Mouse (Mus musculus) CD4-positive, CD25-positive, alpha-beta regulatory T cell, adult 4 months (primary cell): Measurements from ENCODE around the gene Hist1h3d. TPM values are rescaled to one million over a fixed set of nuclear protein-coding genes. Genes with fewer than 3 reads are reported as not detected.
"Not testable (repeated sequence)": the region's sequence is repeated elsewhere in the genome, so short reads cannot be mapped to it uniquely, and the experiment has no call there.

Experiments used
- ATAC-seq: one replicate; pipeline ENCODE4 v1.8.0; 2017
- polyA plus RNA-seq, 2 experiments: library from polyadenylated mRNA; unstranded; fragments of 100-300 nt; shearing (Covaris generic); gene quantifications; one replicate each; pipeline ENCODE4 v1.2.1; 2017

The Hist1h3d gene
- polyA plus RNA-seq, 2 experiments from 2014 or later = not detected

DNA sequence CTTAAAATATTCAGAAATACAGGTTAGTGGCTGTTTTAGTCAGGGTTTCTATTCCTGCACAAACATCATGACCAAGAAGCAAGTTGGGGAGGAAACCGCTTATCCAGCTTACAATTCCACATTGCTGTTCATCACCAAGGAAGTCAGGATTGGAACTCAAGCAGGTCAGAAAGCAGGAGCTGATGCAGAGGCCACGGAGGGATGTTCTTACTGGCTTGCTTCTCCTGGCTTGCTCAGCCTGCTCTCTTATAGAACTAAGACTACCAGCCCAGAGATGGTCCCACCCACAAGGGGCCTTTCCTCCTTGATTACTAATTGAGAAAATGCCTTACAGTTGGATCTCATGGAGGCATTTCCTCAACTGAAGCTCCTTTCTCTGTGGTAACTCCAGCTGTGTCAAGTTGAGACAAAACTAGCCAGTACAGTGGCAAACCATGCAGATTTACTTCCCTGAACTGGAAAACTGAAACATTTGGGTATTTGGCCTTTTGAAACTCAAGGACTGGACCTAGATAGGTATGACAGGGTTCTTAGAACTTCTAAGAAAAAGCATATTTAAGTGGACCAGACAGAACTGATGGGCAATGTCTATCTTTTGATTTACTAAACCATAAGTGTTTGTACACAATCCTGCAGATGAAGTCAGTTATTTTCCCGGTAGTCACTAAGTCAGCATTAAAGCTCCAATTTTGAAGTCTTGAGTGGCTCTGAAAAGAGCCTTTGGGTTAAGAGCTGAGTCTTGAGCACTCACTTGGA, 33.2 kb upstream of the Hist1h3d start:
- not testable (repeated sequence) for ATAC-seq

DNA sequence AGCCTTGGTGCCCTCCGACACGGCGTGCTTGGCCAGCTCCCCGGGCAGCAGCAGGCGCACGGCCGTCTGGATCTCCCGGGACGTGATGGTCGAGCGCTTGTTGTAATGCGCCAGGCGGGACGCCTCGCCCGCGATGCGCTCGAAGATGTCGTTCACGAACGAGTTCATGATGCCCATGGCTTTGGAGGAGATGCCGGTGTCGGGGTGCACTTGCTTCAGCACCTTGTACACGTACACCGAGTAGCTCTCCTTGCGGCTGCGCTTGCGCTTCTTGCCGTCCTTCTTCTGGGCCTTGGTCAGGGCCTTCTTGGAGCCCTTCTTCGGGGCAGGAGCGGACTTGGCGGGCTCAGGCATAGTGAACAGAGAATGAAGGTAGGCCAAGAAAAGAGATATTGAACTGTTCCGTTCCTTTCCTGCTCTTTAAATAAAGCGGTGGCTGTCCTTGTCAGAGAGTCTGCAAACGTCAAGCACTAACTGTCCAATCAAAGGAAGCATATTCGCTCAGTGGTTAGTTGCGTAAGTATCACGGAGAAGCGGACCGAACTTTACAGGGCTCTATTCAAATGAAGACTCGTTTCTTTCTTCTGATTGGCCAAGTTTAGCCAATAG, 32.5 kb upstream of the Hist1h3d start, which contains the start of gene Hist1h2bh:
Gene Hist1h2bh, minus strand, starts transcription at position 394 of the 609 bp plus-strand sequence.
- ATAC-seq = peak; percentile 89

DNA sequence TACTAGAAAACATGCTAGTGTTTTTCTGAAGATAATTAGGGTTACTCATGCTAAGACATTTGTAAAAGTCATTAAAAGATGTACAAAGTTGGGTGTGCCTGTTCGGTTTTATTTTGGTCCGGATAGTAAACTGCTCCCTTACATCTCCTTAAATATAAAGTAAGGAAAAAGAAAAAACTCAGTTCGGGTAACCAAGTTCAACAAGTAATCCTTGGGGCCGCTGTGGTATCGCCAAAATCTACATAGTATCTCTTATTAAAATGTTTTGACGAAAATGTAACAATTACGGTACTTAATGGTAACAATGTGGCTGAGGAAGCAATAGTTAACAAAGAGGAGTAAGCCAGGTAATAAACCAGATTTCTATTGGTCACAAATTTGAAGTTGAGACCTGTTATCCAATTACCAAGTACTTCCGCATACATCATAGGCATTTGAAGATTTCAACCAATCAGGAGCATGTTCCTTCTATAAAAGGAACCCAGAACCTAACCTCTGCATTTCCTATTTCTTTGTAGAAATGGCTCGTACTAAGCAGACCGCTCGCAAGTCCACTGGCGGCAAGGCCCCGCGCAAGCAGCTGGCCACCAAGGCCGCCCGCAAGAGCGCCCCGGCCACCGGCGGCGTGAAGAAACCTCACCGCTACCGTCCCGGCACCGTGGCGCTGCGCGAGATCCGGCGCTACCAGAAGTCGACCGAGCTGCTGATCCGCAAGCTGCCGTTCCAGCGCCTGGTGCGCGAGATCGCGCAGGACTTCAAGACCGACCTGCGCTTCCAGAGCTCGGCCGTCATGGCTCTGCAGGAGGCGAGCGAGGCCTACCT, 31.4 kb upstream of the Hist1h3d start, which contains the start of gene Hist1h3f:
Gene Hist1h3f, plus strand, starts transcription at position 88 of the 822 bp plus-strand sequence.
- ATAC-seq = peak; percentile 82

DNA sequence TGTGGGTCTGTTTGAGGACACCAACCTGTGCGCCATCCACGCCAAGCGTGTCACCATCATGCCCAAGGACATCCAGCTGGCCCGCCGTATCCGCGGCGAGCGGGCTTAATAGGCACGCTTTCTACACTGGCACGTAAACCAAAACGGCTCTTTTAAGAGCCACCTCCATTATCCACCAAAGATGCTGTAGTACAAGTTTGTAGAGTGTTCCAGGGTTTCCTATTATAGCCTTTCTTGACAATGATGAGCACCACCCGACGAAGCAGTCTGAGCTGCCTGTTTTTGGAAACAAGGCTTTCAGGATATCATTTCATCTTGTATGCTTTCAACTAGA, 30.8 kb upstream of the Hist1h3d start:
- ATAC-seq = peak; percentile 2

DNA sequence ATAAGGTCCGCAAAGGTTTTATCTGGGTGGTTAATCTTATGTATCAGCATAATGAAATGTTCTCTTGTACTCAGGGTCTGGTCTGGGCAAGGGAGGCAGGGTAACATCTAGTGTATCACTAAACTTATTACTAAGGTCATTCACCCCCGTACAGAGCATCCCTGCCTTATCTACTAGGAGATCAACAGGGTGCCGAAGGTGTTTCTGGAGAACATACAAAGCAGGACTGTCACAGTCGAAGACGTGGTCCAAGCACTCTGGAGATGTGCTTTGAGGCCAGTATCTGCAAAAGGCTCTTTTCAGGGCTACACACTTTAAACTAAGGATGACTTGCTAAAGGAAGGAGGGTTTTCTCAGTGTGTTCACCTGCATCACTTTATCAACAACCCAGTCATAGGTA, 28.9 kb upstream of the Hist1h3d start:
- no peak for ATAC-seq

DNA sequence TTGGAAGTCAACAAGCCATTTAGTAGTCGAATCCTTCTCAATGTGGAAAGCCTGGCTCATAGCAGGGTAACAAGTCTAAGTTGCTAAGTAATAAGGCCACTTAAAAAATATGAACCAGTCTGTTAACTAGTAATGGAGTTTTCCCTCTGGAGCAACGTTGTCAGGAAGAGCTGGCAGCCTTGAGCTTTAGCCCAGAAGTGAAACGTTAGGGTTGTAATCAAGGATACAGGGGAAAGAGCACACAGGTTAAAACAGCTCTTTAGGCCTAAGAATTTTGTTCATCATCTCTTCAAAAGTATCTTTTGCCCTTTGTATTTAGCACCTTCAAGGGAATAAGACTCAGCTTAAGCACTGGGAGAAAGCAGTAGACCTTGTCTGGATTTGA, 24.8 kb upstream of the Hist1h3d start:
- no peak for ATAC-seq

DNA sequence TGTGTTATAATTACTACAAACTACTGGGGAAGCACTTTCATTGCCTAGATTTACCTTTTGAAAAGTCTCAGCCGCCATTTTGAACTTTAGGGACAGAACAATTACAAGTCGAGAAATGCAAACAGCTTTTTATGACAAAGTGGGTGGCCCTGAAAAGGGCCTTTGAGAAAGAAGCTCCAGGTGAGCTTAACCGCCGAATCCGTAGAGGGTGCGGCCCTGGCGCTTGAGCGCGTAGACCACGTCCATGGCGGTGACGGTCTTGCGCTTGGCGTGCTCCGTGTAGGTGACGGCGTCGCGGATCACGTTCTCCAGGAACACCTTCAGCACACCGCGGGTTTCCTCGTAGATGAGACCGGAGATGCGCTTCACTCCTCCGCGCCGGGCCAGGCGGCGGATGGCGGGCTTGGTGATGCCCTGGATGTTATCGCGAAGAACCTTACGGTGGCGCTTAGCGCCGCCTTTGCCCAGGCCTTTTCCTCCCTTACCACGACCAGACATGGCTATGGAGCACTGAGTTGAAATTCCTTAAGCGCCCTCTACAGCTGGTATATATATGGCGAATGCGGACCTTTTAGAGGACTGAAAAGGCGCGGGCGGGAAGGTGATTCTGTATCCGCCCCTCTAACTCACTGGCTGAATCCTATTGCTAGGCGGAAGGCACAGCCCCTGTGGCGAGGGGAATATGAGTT, 24.3 kb upstream of the Hist1h3d start, which contains the start of gene Hist1h4f:
Gene Hist1h4f, minus strand, starts transcription at position 503 of the 689 bp plus-strand sequence.
- peak; percentile 73 for ATAC-seq

DNA sequence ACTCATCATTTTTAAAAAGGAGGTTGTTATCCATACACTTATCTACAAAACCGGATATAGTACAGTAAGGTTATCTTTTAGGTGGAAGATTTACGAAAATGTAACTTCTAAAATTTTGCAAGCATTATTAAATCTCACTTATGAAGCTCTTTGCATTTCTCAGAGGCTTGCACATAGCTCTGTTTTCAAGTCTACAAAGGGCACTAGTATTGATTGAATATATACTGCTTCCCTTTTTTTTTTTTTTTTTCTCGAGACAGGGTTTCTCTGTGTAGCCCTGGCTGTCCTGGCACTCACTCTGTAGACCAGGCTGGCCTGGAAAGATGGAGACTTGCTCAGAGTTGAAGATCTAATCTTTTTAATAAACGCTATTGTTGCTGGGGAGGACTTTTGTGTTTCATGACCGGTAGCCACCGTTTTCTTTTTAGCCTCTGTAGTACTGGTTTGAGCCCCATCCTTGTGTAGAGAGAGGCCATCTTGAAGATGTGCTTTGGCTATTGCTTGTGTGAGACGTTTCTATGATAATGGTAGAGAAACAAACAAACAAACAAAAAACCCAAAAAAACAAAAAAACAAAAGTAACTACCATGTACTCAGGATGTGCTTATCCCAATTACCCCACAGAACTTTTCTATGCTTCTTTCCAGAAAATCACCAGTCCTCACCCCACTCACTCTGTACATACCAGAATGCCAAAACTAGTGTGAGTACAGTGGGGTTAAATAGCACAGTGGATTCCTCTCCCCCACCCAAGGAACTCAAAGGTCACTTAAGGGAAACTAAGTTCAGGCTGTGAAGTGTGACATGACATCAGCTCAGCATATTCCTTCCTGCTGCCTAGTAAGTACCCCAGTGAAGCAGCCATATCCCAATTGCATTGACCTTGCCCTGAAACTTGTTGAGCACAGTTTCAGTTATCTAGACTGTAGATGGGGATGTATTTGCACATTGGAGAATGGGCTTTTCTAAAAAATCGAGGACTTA, 23.3 kb upstream of the Hist1h3d start:
- ATAC-seq = no peak

DNA sequence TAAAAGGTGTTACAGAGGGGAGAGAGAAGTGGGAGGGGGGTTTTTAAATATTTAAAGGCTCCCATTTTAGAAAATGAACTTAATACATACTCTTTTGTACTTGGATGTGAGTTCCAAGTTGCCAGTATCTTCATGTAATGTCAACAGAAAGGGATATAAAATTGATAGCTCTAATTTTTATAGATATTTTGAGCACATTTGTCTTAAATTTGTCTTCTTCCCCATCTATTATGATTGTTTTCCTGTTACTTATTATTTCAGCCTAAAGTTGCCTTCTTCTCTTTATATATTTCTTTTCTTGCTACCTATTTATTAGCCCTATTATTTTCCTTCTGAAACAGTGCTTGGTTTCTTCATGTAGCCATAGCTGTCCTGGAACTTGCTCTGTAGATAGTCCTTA, 22.6 kb upstream of the Hist1h3d start, which contains the start of gene Hist1h1d:
Gene Hist1h1d, plus strand, starts transcription at position 301 of the 400 bp plus-strand sequence.
- ATAC-seq = no peak

DNA sequence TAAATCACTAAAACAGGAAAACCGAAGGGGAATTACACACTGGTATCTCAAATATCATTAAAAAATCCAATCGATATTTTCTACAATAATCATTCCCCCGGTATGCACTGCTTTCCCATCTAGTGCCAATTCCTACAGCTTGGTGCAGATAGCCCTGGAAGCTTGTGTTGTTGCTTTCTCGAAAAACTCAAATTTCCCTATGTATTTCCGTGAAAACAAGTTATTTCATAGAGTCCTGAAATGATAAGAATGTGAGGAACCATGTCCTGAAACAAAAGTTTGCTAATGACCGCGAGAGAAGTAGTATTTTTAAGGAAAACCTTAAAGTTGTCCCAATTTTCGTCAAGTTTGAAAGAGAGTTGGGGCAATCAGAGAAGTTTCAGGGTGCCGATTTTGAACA, 21.2 kb upstream of the Hist1h3d start:
- no peak for ATAC-seq

DNA sequence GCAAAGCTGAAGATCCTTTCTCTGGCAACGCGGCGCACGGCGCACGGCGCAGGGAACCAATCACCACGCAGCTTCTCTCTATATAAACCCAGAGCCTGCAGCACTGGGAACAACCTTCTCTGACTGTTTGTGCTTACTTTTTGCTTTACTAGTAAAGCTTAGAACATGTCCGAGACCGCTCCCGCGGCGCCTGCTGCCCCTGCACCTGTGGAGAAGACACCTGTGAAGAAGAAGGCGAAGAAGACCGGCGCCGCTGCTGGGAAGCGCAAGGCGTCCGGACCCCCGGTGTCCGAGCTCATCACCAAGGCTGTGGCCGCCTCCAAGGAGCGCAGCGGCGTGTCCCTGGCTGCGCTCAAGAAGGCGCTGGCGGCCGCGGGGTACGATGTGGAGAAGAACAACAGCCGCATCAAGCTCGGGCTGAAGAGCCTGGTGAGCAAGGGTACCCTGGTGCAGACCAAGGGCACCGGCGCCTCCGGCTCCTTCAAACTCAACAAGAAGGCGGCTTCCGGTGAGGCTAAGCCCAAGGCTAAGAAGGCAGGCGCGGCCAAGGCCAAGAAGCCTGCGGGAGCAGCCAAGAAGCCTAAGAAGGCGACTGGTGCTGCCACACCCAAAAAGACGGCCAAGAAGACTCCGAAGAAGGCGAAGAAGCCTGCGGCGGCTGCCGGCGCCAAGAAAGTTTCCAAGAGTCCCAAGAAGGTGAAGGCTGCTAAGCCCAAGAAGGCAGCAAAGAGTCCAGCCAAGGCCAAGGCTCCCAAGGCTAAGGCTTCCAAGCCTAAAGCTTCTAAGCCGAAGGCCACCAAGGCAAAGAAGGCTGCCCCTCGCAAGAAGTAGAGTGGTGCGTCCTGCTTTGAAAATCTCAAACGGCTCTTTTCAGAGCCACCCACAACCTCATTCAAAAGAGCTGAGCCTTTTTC, 20.4 kb upstream of the Hist1h3d start:
- peak; percentile 66 for ATAC-seq

DNA sequence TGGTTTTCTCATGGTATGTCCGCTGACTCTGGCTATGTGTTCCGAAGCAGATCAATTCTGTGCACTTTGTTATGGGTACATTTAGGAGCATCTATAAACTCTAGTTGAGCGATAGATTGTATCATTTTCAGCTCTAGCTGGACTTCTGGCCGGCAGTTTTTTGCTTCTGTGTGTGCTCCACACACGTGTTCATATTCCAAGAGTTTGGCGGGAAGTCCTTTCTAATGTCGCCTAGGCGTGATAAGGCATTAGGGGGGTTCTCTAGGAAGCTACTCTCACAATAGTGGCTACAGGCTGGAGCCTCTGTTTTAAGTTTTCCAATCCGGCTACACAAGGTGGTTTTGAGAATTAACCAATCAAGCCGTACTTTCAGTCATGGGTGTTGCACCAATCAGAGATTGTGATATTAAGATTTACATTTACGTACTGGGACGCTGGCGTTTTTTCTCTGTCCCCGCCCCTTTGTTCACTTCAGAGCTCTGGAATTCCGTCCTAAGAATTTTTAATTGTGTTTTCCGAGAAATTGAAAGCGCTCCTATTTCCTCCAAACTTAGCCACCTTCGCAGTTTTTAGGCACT, 19.6 kb upstream of the Hist1h3d start:
- ATAC-seq = peak; percentile 71

DNA sequence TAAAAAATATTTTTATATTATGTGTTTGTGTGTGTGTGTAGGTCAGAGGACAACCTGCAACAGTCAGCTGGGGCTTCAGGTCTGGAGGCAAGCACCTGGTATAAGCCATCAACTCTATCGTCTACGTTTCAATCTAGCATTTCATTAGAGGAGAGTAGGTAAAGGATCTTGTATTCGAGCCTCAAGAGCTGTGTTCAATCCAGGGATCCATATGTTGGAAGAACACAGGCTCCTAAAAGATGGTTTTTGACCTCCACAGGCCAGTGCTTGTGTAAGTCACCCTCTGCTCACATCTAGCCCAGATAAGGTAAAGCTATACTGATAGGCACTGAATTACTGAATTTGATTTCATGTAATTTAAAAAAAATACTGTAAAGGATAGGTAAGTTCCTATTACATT, 18.7 kb upstream of the Hist1h3d start:
- ATAC-seq = no peak

DNA sequence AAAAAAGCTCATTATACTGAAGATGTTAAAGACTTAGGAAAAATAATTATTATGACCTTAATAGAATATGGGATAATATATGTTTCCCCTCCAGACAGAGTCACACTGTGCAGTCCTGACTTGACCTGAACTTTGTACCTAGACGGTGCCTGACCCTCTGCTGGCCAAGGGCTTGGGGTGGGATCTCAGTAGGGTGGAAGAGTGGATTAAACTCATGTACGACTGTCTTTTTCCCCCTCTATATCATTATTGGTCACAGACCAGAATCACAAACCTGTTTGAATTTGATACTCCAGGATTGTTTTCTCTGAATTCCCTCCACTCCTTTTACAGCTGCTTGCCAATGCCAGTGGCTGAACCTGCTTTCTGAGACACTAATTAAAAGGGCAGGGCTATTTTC, 14.9 kb upstream of the Hist1h3d start:
- not testable (repeated sequence) for ATAC-seq

DNA sequence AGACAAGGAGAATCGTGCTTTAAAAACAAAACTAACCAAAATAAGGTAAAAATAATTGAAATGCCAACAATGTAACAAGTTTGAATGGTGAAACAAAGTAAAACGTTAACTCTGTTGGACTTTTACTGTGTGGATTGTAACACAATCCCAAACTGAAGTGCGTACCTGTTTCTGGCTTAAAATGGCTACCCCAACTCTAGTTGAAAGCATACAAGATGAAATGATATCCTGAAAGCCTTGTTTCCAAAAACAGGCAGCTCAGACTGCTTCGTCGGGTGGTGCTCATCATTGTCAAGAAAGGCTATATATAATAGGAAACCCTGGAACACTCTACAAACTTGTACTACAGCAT, 14.1 kb upstream of the Hist1h3d start:
- peak; percentile 8 for ATAC-seq

DNA sequence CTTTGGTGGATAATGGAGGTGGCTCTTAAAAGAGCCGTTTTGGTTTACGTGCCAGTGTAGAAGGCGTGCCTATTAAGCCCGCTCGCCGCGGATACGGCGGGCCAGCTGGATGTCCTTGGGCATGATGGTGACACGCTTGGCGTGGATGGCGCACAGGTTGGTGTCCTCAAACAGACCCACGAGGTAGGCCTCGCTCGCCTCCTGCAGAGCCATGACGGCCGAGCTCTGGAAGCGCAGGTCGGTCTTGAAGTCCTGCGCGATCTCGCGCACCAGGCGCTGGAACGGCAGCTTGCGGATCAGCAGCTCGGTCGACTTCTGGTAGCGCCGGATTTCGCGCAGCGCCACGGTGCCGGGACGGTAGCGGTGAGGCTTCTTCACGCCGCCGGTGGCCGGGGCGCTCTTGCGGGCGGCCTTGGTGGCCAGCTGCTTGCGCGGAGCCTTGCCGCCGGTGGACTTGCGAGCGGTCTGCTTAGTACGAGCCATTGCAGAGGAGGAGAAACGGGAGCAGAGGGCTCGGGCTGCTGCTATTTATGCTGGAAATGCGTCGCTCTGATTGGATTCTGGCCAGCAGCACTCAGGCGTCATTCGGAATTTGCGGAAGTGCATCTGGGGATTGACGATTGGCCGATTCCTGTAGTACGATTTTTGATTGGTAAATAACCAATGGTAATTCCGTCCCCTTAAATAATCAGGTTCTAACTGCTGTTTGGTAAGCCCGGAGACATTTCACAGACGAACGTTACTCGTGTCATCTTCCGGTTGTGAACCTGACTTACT, 13.5 kb upstream of the Hist1h3d start, which contains the start of gene Hist1h3e:
Gene Hist1h3e, minus strand, starts transcription at position 487 of the 777 bp plus-strand sequence.
- ATAC-seq = peak; percentile 93

DNA sequence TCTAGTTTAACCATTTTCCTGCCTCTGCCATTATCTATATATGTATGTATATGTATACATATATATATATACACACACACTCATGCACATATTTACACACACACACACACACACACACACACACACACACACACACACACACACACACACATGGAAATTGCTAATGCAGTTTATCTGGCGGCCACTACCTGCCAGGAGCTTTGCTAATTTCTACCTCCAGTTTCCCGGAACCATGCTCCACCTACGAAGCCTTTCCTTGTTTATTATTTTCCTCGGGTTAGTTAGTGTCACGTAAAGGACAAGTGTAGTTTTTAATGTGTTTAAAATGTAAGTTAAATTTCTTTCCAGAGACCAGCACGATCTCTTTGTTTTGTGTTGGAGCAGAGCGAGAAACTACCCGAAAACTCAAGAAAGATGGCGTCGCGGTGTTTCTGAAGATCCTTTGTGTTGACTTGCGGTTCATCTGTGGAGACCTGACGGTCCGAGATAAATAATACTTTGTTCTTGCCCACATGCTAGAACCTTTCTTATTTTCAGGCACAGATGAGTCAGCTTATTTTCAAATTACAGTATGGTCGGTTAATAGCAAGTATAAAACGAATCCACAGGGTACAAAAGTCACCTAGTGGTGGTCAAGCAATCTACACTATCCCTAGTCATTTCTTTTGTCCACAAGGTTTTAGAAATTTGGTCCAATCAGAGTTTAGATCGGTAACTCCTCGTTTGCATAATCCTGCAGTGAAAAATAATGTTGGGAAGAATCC, 12.7 kb upstream of the Hist1h3d start:
- peak; percentile 18 for ATAC-seq

DNA sequence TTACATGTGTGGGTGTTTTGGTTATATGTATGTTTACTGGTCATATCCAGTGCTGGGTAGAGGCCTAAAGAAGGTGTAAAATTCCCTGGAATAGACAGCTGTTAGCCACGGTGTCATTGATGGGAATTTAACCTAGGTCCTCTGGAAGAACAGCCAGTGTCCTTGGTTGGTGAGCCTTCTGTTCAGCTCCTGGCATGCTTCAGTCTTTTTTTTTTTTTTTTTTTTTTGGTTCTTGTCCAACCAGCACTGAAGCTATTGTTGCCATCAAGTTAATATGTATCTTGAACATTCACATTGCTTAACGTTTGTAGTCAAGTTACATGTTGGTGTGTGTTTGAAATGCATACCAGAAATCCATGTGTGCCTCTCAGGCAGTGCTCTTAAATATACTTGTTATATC, 11.1 kb upstream of the Hist1h3d start:
- no peak for ATAC-seq
